Mouse (Mus musculus) thymus, adult 2 months (tissue): ENCODE data around the gene Btbd9. TPM values are rescaled to one million over a fixed set of nuclear protein-coding genes. Genes with fewer than 3 reads are reported as not detected.

Source experiments
- DNase-seq: peaks from one replicate; pipeline ENCODE4 v3.0.0; 2021
- H3K27ac ChIP-seq: fragments of 200-500 bp; 2 replicates; pipeline ENCODE4 v1.5.1; 2012; ENCODE audit warnings: low read length, control low read depth; ENCODE audit not compliant: control insufficient read depth, insufficient read depth
- H3K27me3 ChIP-seq: fragments of 200-500 bp; 2 replicates; pipeline ENCODE4 v1.6.1; 2012; ENCODE audit warnings: mild to moderate bottlenecking, low read length, moderate library complexity, mixed read lengths; ENCODE audit not compliant: control insufficient read depth, insufficient read depth
- H3K36me3 ChIP-seq: fragments of 200-500 bp; 2 replicates; pipeline ENCODE4 v1.6.1; 2012; ENCODE audit warnings: mild to moderate bottlenecking, low read length, moderate library complexity; ENCODE audit not compliant: control insufficient read depth, insufficient read depth
- H3K4me1 ChIP-seq: fragments of 200-500 bp; replicated peaks from 2 replicates; pipeline ENCODE4 v1.6.1; 2012; ENCODE audit warnings: low read length; ENCODE audit not compliant: control insufficient read depth, insufficient read depth
- H3K4me3 ChIP-seq: fragments of 200-500 bp; 2 replicates; pipeline ENCODE4 v1.5.1; 2012; ENCODE audit warnings: mild to moderate bottlenecking, low read length, control low read depth, moderate library complexity; ENCODE audit not compliant: control insufficient read depth, insufficient read depth
- CTCF ChIP-seq: fragments of 200-500 bp; IDR thresholded peaks from 2 replicates; pipeline ENCODE4 v1.5.1; 2012; ENCODE audit warnings: mild to moderate bottlenecking, control low read depth, low read length, moderate library complexity, borderline replicate concordance; ENCODE audit not compliant: control insufficient read depth, poor library complexity, insufficient read depth; ENCODE audit errors: extremely low read depth
- POLR2A ChIP-seq: fragments of 200-500 bp; IDR thresholded peaks from 2 replicates; pipeline ENCODE4 v1.6.1; 2012; ENCODE audit warnings: mild to moderate bottlenecking, low read length, control low read depth, moderate library complexity; ENCODE audit not compliant: control insufficient read depth, poor library complexity, insufficient read depth; ENCODE audit errors: extremely low read depth
- WGBS: fragments of 180-500 bp; shearing (Covaris S2); methylation state at CpG from one replicate; pipeline ENCODE4 v1.1.7; 2018; 5-methylcytosine and 5-hydroxymethylcytosine counted together
- polyA plus RNA-seq: library from polyadenylated mRNA; depleted of rRNA; stranded (reverse); fragments of >200 nt; gene quantifications from 2 replicates; pipeline ENCODE4 v1.2.3, GENCODE M21; 2012

Gene Btbd9
- polyA plus RNA-seq, 1 experiment = 29.1 TPM

GRCm38 (mm10) chr17:30278596-30279378 lies 297.5 kb downstream of the Btbd9 start:
- TF ChIP-seq CTCF = no peak
- TF ChIP-seq POLR2A = no peak
- Histone ChIP-seq H3K27me3 (no peaks in the 10 kb centered on the region), H3K4me3 (no peak overlapping the region), H3K4me1 (no peaks in the 10 kb centered on the region; the same call in 1 of the 2 replicates), H3K36me3 (0 out of 2 replicates have a peak, but pooled peaks cover 2% of the 10 kb centered on the region), H3K27ac (no peak overlapping the region)
- WGBS = 94% methylated on average over 16 of the region's 16 CpGs
- DNase-seq = no peak

- no peak for DNase-seq
- no peak overlapping the region for H3K4me3 ChIP-seq
- H3K36me3 ChIP-seq = 0 out of 2 replicates have a peak, but pooled peaks cover 5% of the 10 kb centered on the region
- TF ChIP-seq POLR2A = no peak
- TF ChIP-seq CTCF = no peak
- H3K4me1 ChIP-seq = no peaks in the 10 kb centered on the region; the same call in 1 of the 2 replicates
- no peaks in the 10 kb centered on the region for H3K27me3 ChIP-seq
- 69% methylated on average over 4 of the region's 4 CpGs for WGBS
- no peak overlapping the region for H3K27ac ChIP-seq
Observed at GRCm38 (mm10) chr17:30276477-30276876, 299.8 kb downstream of the Btbd9 start.

- 98% methylated on average over 6 of the region's 6 CpGs for WGBS
- Histone ChIP-seq H3K4me1 (no peaks in the 10 kb centered on the region; the same call in 1 of the 2 replicates), H3K4me3 (no peak overlapping the region), H3K27me3 (no peaks in the 10 kb centered on the region), H3K27ac (no peak overlapping the region), H3K36me3 (0 out of 2 replicates have a peak, but pooled peaks cover 5% of the 10 kb centered on the region)
- TF ChIP-seq POLR2A = no peak
- no peak for TF ChIP-seq CTCF
- no peak for DNase-seq
Observed at GRCm38 (mm10) chr17:30272769-30273168, 303.5 kb downstream of the Btbd9 start.

GRCm38 (mm10) chr17:30269136-30270063 lies 306.9 kb downstream of the Btbd9 start:
- H3K27ac ChIP-seq = no peak overlapping the region
- no peak for TF ChIP-seq CTCF
- no peak for TF ChIP-seq POLR2A
- 77% methylated on average over 11 of the region's 11 CpGs for WGBS
- no peaks in the 10 kb centered on the region for H3K4me1 ChIP-seq
- H3K4me3 ChIP-seq = no peak overlapping the region
- 0 out of 2 replicates have a peak, but pooled peaks cover 5% of the 10 kb centered on the region for H3K36me3 ChIP-seq
- no peak for DNase-seq
- no peaks in the 10 kb centered on the region for H3K27me3 ChIP-seq

GRCm38 (mm10) chr17:30268456-30268855 lies 307.8 kb downstream of the Btbd9 start:
- no peak overlapping the region for H3K4me3 ChIP-seq
- no peak for DNase-seq
- no peak overlapping the region for H3K27ac ChIP-seq
- no peaks in the 10 kb centered on the region for H3K4me1 ChIP-seq
- no peak for TF ChIP-seq POLR2A
- no peak for TF ChIP-seq CTCF
- no peaks in the 10 kb centered on the region for H3K36me3 ChIP-seq
- 96% methylated on average over 8 of the region's 8 CpGs for WGBS
- H3K27me3 ChIP-seq = no peaks in the 10 kb centered on the region

- 94% methylated on average over 5 of the region's 5 CpGs for WGBS
- no peaks in the 10 kb centered on the region for H3K4me1 ChIP-seq
- no peak for TF ChIP-seq CTCF
- no peak for TF ChIP-seq POLR2A
Observed at GRCm38 (mm10) chr17:30267432-30267973, 308.8 kb downstream of the Btbd9 start.

More at GRCm38 (mm10) chr17:30267432-30267973, 308.8 kb downstream of the Btbd9 start:
- Histone ChIP-seq H3K36me3 (no peaks in the 10 kb centered on the region), H3K27me3 (no peaks in the 10 kb centered on the region), H3K4me3 (no peak overlapping the region), H3K27ac (no peak overlapping the region)
- DNase-seq = no peak
